Mouse (Mus musculus): Measurements from ENCODE around the gene Med13l.

DNA sequence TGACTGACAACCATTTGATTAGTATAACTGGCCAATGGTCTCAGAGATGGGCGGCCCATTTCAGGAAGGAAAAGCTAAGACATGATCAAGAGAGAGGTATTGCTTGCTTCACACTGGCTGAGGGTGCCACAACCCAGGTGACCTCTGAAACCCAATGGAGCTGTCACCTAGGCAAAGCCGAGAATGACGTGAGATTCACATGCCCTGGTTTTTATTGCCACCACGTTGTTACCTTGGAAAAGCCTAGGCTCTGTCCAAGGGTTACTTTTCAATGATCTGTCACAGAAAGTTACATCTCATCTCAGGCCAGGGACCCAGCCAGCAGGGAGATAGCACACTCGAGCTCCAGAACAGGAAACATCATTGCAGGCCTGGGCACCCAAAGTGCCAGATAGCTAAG lies 10.0 kb upstream of the Med13l start:
- no peak for TF ChIP-seq CTCF (IDR thresholded peaks at IDR 0.05; ENCODE audit: low read depth)
- TF ChIP-seq EP300 (IDR thresholded peaks at IDR 0.05; ENCODE audit: low read depth) = no peak
